Mouse (Mus musculus): ENCODE measurements around the gene Zfp810. TPM values are rescaled to one million over a fixed set of nuclear protein-coding genes. Genes with fewer than 3 reads are reported as not detected.

Gene Zfp810
- polyA plus RNA-seq, 1 experiment from 2014 or later: 20.7 TPM

DNA sequence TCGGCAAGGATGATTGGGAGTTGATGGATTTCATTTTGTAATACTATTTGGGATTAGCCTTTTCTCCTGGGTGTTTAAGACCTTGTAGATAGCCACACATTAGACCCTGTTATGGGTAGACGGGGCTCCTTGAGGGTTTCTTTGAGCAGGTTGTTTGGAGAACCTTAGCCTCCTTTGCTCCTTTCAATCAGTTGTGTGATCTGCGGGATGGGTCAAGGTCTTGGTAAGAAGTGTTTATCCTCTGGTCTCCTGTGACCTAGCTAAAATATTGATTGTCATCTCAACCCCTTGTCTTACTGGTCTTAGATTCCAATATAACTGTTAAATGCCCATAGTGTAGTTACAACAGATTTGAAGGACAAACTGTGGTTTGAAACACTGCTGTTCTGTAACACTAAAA, 77.4 kb downstream of the Zfp810 start:
- H3K4me1 ChIP-seq (ENCODE audit: insufficient read depth, low read length): peaks cover 4% of the 10 kb centered on the region
- no peak overlapping the region for H3K9ac ChIP-seq (replicated peaks; ENCODE audit: low read length)
- H3K4me3 ChIP-seq (ENCODE audit: low read length): no peak overlapping the region
- H3K36me3 ChIP-seq (ENCODE audit: insufficient read depth, low read length): peaks cover 2% of the 10 kb centered on the region
- no peaks in the 10 kb centered on the region for H3K27me3 ChIP-seq (ENCODE audit: insufficient read depth, low read length)
- no peak for ATAC-seq (ENCODE audit: low FRiP score, low TSS enrichment)
- 94% methylated on average over 3 of the region's 3 CpGs for WGBS
- H3K27ac ChIP-seq (ENCODE audit: low read length): no peak overlapping the region
- H3K9me3 ChIP-seq (ENCODE audit: low read length): 0 out of 2 replicates have a peak, but pooled peaks cover 2% of the 10 kb centered on the region
- H3K4me2 ChIP-seq (replicated peaks; ENCODE audit: low read depth, low read length): no peak overlapping the region

DNA sequence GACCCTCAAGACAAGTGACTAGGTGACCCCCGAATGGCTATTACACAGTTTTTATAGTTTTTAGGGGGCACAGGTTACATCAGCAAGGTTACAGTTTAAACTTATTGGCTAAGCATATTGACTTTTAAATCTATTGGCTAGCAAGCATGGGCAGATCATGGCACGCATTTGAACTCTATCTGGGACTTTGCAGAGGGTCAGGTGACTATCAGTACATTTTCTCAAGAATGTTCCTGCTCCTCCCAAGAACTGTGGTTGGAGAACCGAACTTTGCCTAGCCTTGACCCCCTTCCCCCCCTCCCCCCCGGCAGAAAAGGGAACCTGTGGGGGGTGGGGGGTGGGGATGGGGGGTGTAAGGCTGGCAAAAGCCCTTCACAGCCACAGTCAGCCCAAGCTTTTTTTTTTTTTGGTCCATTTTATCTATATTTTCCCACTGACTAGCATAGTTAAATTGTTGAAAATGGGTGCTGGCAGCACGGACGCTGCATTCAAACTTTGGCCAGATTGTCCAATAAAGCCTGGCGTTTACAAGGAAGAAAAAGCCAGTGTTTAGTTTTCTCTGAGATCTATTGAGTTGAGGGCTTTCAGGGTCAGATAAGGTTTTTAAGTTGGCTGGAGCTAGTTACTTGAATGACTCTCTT, 77.9 kb downstream of the Zfp810 start:
- H3K4me2 ChIP-seq (replicated peaks; ENCODE audit: low read depth, low read length): no peak overlapping the region
- no peak for ATAC-seq (ENCODE audit: low FRiP score, low TSS enrichment)
- no peaks in the 10 kb centered on the region for H3K27me3 ChIP-seq (ENCODE audit: insufficient read depth, low read length)
- no peak overlapping the region for H3K9ac ChIP-seq (replicated peaks; ENCODE audit: low read length)
- H3K27ac ChIP-seq (ENCODE audit: low read length): no peak overlapping the region
- 0 out of 2 replicates have a peak, but pooled peaks cover 2% of the 10 kb centered on the region for H3K9me3 ChIP-seq (ENCODE audit: low read length)
- H3K4me1 ChIP-seq (ENCODE audit: insufficient read depth, low read length): peaks cover 4% of the 10 kb centered on the region
- WGBS: 89% methylated on average over 6 of the region's 7 CpGs
- no peak overlapping the region for H3K4me3 ChIP-seq (ENCODE audit: low read length)
- H3K36me3 ChIP-seq (ENCODE audit: insufficient read depth, low read length): no peaks in the 10 kb centered on the region

DNA sequence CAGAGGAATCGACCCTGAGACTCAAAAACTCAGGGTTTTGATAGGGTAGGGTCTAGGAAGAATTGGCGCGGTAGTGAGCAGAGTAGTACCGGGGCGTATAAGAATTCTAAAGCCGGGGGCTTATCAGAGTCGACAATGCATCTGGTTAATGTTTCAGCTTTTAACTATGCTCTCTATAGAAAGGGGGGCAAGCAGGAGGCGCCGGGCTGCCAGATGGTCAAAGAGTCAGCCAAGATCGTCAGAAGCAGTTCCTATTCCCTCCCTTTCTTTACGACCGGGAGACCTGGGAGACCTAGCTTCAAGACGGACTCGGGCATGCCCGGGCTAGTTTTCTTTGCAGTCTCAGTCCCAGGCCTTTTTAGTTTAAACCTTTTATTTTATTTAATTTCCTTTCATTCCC, 80.6 kb downstream of the Zfp810 start:
- Histone ChIP-seq H3K36me3 (ENCODE audit: insufficient read depth, low read length) (no peaks in the 10 kb centered on the region), H3K9me3 (ENCODE audit: low read length) (0 out of 2 replicates have a peak, but pooled peaks cover 2% of the 10 kb centered on the region), H3K27me3 (ENCODE audit: insufficient read depth, low read length) (no peaks in the 10 kb centered on the region), H3K4me3 (ENCODE audit: low read length) (no peak overlapping the region), H3K9ac (replicated peaks; ENCODE audit: low read length) (no peak overlapping the region), H3K27ac (ENCODE audit: low read length) (no peak overlapping the region), H3K4me1 (ENCODE audit: insufficient read depth, low read length) (peaks cover 4% of the 10 kb centered on the region), H3K4me2 (replicated peaks; ENCODE audit: low read depth, low read length) (no peak overlapping the region)
- no peak for ATAC-seq (ENCODE audit: low FRiP score, low TSS enrichment)
- 82% methylated on average over 15 of the region's 15 CpGs for WGBS

Other genes with a start within 250 kb of the Zfp810 start
- gene Gm49318, start 236.4 kb downstream of the Zfp810 start, polyA plus RNA-seq (2015; fragmentation: Nextera tagmentation; extraction: Ambion mirVana): not detected in 2 replicates
- gene Zfp653, start 236.3 kb downstream of the Zfp810 start, polyA plus RNA-seq (2015; fragmentation: Nextera tagmentation; extraction: Ambion mirVana): 11.6 and 14.2 TPM in 2 replicates
- 54.4 and 62.7 TPM in 2 replicates for gene Ecsit, start 222.2 kb downstream of the Zfp810 start, polyA plus RNA-seq (2015; fragmentation: Nextera tagmentation; extraction: Ambion mirVana)
- 13.3 and 49.9 TPM in 2 replicates for gene Cnn1, start 208.4 kb downstream of the Zfp810 start, polyA plus RNA-seq (2015; fragmentation: Nextera tagmentation; extraction: Ambion mirVana)
- gene Elof1, start 190.5 kb downstream of the Zfp810 start, polyA plus RNA-seq (2015; fragmentation: Nextera tagmentation; extraction: Ambion mirVana): 195 and 203 TPM in 2 replicates
- gene Acp5, start 171.9 kb downstream of the Zfp810 start, polyA plus RNA-seq (2015; fragmentation: Nextera tagmentation; extraction: Ambion mirVana): 5.8 and 6.7 TPM in 2 replicates
- 70.2 and 72.4 TPM in 2 replicates for gene Pigyl, start 150.8 kb downstream of the Zfp810 start, polyA plus RNA-seq (2015; fragmentation: Nextera tagmentation; extraction: Ambion mirVana)
- gene Zfp872, start 119.6 kb downstream of the Zfp810 start, polyA plus RNA-seq (2015; fragmentation: Nextera tagmentation; extraction: Ambion mirVana): 0.20 and 0.32 TPM in 2 replicates
- 20.0 and 21.7 TPM in 2 replicates for gene Zfp809, start 81.9 kb downstream of the Zfp810 start, polyA plus RNA-seq (2015; fragmentation: Nextera tagmentation; extraction: Ambion mirVana)
- 4.9 and 5.2 TPM in 2 replicates for gene Zfp599, start 47.8 kb downstream of the Zfp810 start, polyA plus RNA-seq (2015; fragmentation: Nextera tagmentation; extraction: Ambion mirVana)
- 45.9 and 48.1 TPM in 2 replicates for gene Anln, start 81.5 kb upstream of the Zfp810 start, polyA plus RNA-seq (2015; fragmentation: Nextera tagmentation; extraction: Ambion mirVana)
- 4.3 and 4.8 TPM in 2 replicates for gene 9530077C05Rik, start 103.9 kb upstream of the Zfp810 start, polyA plus RNA-seq (2015; fragmentation: Nextera tagmentation; extraction: Ambion mirVana)
- gene Gm17545, start 146.6 kb upstream of the Zfp810 start, polyA plus RNA-seq (2015; fragmentation: Nextera tagmentation; extraction: Ambion mirVana): not detected in 2 replicates
- gene Rp9, start 162.1 kb upstream of the Zfp810 start, polyA plus RNA-seq (2015; fragmentation: Nextera tagmentation; extraction: Ambion mirVana): 56.0 and 64.3 TPM in 2 replicates
- 12.2 and 15.7 TPM in 2 replicates for gene Bbs9, start 168.1 kb upstream of the Zfp810 start, polyA plus RNA-seq (2015; fragmentation: Nextera tagmentation; extraction: Ambion mirVana)